ENCODE assay signal across 18 mouse cellular contexts in the genomic region with DNA sequence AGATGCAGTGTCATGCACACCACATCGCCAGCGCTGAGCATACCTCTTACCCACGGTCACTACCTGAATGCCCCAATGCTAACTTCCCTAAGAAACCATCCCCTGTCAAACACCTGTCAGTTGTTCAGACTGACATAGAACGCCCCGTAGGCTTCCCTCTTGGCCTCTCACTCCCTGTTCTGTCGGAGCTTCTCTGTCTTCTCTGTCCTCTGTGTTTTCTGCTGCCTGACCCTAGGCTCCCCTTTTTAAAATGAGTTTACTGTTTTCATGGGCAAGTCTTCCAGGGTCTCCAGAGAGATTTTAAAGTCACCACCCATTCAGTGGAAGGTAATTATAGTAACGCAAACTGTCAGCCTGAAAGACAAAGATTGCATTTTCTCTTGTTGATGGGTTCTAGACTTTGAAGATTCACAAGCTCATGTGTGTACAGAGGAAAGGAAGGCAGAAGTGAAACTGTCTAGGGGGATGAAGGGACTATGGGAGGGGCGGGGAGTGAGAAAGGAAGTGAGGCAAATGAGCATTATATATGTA.
DNase-seq lines count a peak whose midpoint lies in the region; ATAC-seq and TF ChIP-seq lines count a peak whose summit lies in the region.
"Had no signal": no experiment of that assay in that cellular context is flagged by ENCODE, and none has a peak within 500 bp of the region (broad histone marks: within the 10 kb centered on the region; RNA-seq: fewer than 3 reads in every experiment).

No protein-coding gene starts in this region.

- ATAC-seq in liver, postnatal 0 days = no peak
- ATAC-seq: hindbrain, postnatal 0 days had no signal

- no peak for TF ChIP-seq EP300 in liver, postnatal 0 days (IDR thresholded peaks at IDR 0.05; ENCODE audit: low read depth)
- no peak for TF ChIP-seq EP300 in heart, adult 2 months (IDR thresholded peaks at IDR 0.05; ENCODE audit: insufficient read depth, low read depth, low read length)

- intact Hi-C loops in left cerebral cortex, postnatal 4 days (cut with DNase I) = no loop called here
- intact Hi-C loops in heart, adult 2 months (cut with DNase I) = no loop called here

- peaks cover 61% of the 10 kb centered on the region for H3K4me1 ChIP-seq in thymus, adult 2 months (replicated peaks; ENCODE audit: control insufficient read depth, insufficient read depth, low read length)
- peaks cover 11% of the 10 kb centered on the region for H3K4me1 ChIP-seq in bone marrow macrophage, adult 2 months (ENCODE audit: control insufficient read depth, insufficient read depth, low read length)
- peaks cover 51% of the 10 kb centered on the region for H3K4me1 ChIP-seq in liver, postnatal 0 days (ENCODE audit: insufficient read depth)
- no peaks in the 10 kb centered on the region for H3K4me1 ChIP-seq in heart, adult 2 months (ENCODE audit: control insufficient read depth, insufficient read depth, low read length)

- H3K4me3 ChIP-seq in thymus, adult 2 months (ENCODE audit: control insufficient read depth, insufficient read depth, low read length) = no peak overlapping the region
- no peak overlapping the region for H3K4me3 ChIP-seq in bone marrow macrophage, adult 2 months (ENCODE audit: insufficient read depth, low read length)
- H3K4me3 ChIP-seq in liver, postnatal 0 days (ENCODE audit: low read depth, low read length) = no peak overlapping the region
- H3K4me3 ChIP-seq in heart, adult 2 months = no peak overlapping the region
- H3K4me3 ChIP-seq: embryonic facial prominence, embryonic 15.5 days; heart, embryonic 13.5 days; layer of hippocampus, adult 2 months; left cerebral cortex, adult 2 months; limb, embryonic 13.5 days had no signal

- H3K36me3 ChIP-seq in thymus, adult 2 months (ENCODE audit: control insufficient read depth, insufficient read depth, low read length) = no peaks in the 10 kb centered on the region
- H3K36me3 ChIP-seq in liver, postnatal 0 days (replicated peaks; ENCODE audit: insufficient read depth, low read length) = no peaks in the 10 kb centered on the region
- H3K36me3 ChIP-seq in heart, adult 2 months (ENCODE audit: control insufficient read depth, insufficient read depth, low read length) = no peaks in the 10 kb centered on the region
- H3K36me3 ChIP-seq: embryonic facial prominence, embryonic 15.5 days; heart, embryonic 13.5 days; limb, embryonic 13.5 days had no signal

- WGBS in thymus, adult 2 months = 19% methylated on average over 8 of the region's 8 CpGs
- 62% methylated on average over 8 of the region's 8 CpGs for WGBS in liver, postnatal 0 days (ENCODE audit: insufficient replicate concordance)
- 88% methylated on average over 8 of the region's 8 CpGs for WGBS in heart, adult 2 months

- 0 out of 2 replicates have a peak, but pooled peaks cover 3% of the 10 kb centered on the region for H3K9me3 ChIP-seq in liver, postnatal 0 days (ENCODE audit: low read length)
- H3K9me3 ChIP-seq: embryonic facial prominence, embryonic 15.5 days; heart, embryonic 13.5 days had no signal

- no peaks in the 10 kb centered on the region for H3K27me3 ChIP-seq in thymus, adult 2 months (ENCODE audit: control insufficient read depth, insufficient read depth, low read length)
- H3K27me3 ChIP-seq in liver, postnatal 0 days (ENCODE audit: insufficient read depth, low read length) = no peaks in the 10 kb centered on the region
- no peaks in the 10 kb centered on the region for H3K27me3 ChIP-seq in heart, adult 2 months (ENCODE audit: control insufficient read depth, insufficient read depth, low read length)
- H3K27me3 ChIP-seq: embryonic facial prominence, embryonic 15.5 days; heart, embryonic 13.5 days; limb, embryonic 13.5 days had no signal

- H3K27ac ChIP-seq in thymus, adult 2 months (ENCODE audit: control insufficient read depth, insufficient read depth, low read length) = peak overlapping the region; percentile 99
- peak overlapping the region; percentile 48 for H3K27ac ChIP-seq in bone marrow macrophage, adult 2 months (ENCODE audit: insufficient read depth, low read depth, low read length)
- H3K27ac ChIP-seq in liver, postnatal 0 days (ENCODE audit: low read depth) = peak overlapping the region; percentile 68
- no peak overlapping the region for H3K27ac ChIP-seq in heart, adult 2 months
- H3K27ac ChIP-seq: embryonic facial prominence, embryonic 15.5 days; heart, embryonic 13.5 days; hindbrain, postnatal 0 days; layer of hippocampus, adult 2 months; left cerebral cortex, adult 2 months; limb, embryonic 13.5 days had no signal

- H3K9ac ChIP-seq in liver, postnatal 0 days (replicated peaks) = no peak overlapping the region
- no peak overlapping the region for H3K9ac ChIP-seq in heart, adult 2 months (ENCODE audit: low read depth, low read length)
- H3K9ac ChIP-seq: embryonic facial prominence, embryonic 15.5 days; heart, embryonic 13.5 days; limb, embryonic 13.5 days had no signal

- H3K4me2 ChIP-seq in liver, postnatal 0 days (ENCODE audit: low read depth, low read length) = no peak overlapping the region
- H3K4me2 ChIP-seq: embryonic facial prominence, embryonic 15.5 days; heart, embryonic 13.5 days; limb, embryonic 13.5 days had no signal

- TF ChIP-seq POLR2A in thymus, adult 2 months (IDR thresholded peaks at IDR 0.05; ENCODE audit: control insufficient read depth, extremely low read depth, insufficient read depth, low read length, poor library complexity) = no peak
- no peak for TF ChIP-seq POLR2A in bone marrow macrophage, adult 2 months (IDR thresholded peaks at IDR 0.05; ENCODE audit: borderline replicate concordance, low read depth, low read length)
- TF ChIP-seq POLR2A in heart, adult 2 months (IDR thresholded peaks at IDR 0.05; ENCODE audit: insufficient read depth, low read depth, low read length) = no peak

- no peaks in the 10 kb centered on the region for H3K79me2 ChIP-seq in heart, adult 2 months (replicated peaks; ENCODE audit: control insufficient read depth, insufficient read depth, low read length)

- no peak for DNase-seq in thymus, adult 2 months
- no peak for DNase-seq in thymus, adult 18-20 months
- DNase-seq in liver, postnatal 0 days = no peak
- peak; percentile 63 for DNase-seq in thymus, postnatal 14 days
- no peak for DNase-seq in left cerebral cortex, postnatal 4 days
- DNase-seq in urinary bladder, postnatal 10 days (ENCODE audit: low spot score) = no peak
- DNase-seq in heart, adult 2 months = no peak
- DNase-seq: cerebellum, adult 11-12 months; gastrocnemius, postnatal 36 days; heart, postnatal 4 days; midbrain, embryonic 14.5 days had no signal

- TF ChIP-seq CTCF in thymus, adult 2 months (IDR thresholded peaks at IDR 0.05; ENCODE audit: borderline replicate concordance, control insufficient read depth, extremely low read depth, insufficient read depth, low read length, poor library complexity) = no peak
- no peak for TF ChIP-seq CTCF in bone marrow macrophage, adult 2 months (IDR thresholded peaks at IDR 0.05; ENCODE audit: low read depth, low read length)
- no peak for TF ChIP-seq CTCF in liver, postnatal 0 days (IDR thresholded peaks at IDR 0.05; ENCODE audit: low read depth)
- TF ChIP-seq CTCF in heart, adult 2 months (IDR thresholded peaks at IDR 0.05) = no peak
